Mouse (Mus musculus): ENCODE measurements around the gene Arhgef3. TPM values are rescaled to one million over a fixed set of nuclear protein-coding genes. Genes with fewer than 3 reads are reported as not detected.

The Arhgef3 gene
- total RNA-seq, 2 experiments from 2014 or later = 8.5 to 20.0 TPM

DNA sequence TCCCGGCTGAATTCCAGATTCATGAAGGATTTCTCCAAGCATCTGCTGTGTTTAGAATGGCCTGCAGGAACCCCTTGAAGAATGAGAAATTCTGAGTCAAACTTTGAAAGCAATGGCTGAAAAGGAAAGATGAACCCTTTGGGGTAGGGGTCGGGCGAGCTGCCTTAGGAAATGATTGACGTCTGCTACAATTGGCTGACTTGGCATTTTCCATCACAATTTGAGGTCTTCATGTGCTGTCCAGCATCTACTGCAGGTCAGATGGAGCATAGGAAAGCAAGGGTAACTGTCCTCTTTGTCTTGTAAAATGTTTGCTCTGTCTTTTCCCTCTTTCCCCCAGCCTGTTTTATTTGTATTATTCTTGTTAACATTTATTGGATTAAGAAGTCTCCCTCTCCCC, 246.8 kb downstream of the Arhgef3 start:
- no peak for TF ChIP-seq CTCF (IDR thresholded peaks at IDR 0.05)
- no peak overlapping the region for H3K4me3 ChIP-seq
- DNase-seq = no peak
- intact Hi-C loops (cut with DNase I) = no loop called here
- no peak overlapping the region for H3K27ac ChIP-seq

GRCm38 (mm10) chr14:27364668-27365257, 250.1 kb downstream of the Arhgef3 start:
- no peak overlapping the region; the same call in 1 of the 2 replicates for H3K27ac ChIP-seq
- DNase-seq = no peak
- TF ChIP-seq CTCF (IDR thresholded peaks at IDR 0.05) = no peak
- intact Hi-C loops (cut with DNase I) = no loop called here
- no peak overlapping the region for H3K4me3 ChIP-seq

DNA sequence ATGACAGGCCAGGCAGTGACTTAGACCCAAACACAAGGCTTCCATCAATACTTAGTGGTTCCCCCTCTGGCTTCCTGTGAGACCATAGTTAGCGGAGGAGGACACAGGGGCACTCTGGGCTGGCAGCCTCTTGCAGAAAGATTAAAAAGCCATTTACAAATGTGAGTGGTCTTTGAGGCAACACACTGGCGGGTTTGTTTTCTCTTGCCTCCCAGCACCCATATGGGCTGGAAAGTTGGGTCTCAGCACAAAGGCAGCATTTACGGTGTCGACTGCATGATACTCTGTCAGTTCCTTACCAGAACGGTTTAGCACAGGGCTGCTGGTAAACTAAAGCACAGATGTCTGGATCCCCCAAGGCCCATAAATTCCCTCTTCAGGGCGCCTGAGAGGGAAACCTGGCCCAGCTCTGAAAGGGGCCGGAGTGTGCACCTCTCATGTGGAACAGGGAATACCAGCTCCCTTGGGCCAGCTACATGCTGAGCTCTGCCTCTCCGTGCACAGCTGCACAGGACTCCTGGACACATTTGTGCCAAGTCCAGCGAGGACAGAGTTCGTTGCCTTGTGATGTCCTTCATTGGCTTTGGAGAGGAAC, 252.5 kb downstream of the Arhgef3 start:
- peak; percentile 49 for DNase-seq
- TF ChIP-seq CTCF (IDR thresholded peaks at IDR 0.05) = no peak
- H3K27ac ChIP-seq = peak overlapping the region; percentile 65
- peak overlapping the region; percentile 14; the same call in 1 of the 2 replicates for H3K4me3 ChIP-seq
- intact Hi-C loops (cut with DNase I) = no loop called here

DNA sequence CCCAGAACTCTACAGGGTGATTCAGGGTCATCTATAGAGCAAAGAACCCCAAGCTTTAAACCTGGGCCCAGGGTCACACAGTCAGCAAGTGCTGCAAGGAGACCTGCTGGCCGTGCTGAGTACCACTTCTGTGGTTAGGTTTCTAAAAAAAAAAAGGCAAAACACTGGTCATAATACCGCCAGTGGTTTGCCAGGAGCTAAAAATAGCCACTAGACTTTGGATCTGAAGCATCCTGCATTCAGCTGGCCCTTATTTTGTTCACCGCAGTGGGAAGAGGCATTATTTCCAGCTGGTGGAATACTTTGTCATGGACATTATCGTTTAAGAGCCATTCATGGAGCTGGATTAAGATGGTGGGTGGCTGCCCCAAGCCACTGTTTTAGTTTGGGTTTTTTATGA, 253.9 kb downstream of the Arhgef3 start:
- intact Hi-C loops (cut with DNase I) = no loop called here
- TF ChIP-seq CTCF (IDR thresholded peaks at IDR 0.05) = peak; percentile 16; the same call in 1 of the 2 replicates
- Histone ChIP-seq H3K4me3 (no peak overlapping the region), H3K27ac (peak overlapping the region; percentile 70)
- DNase-seq = peak; percentile 47

DNA sequence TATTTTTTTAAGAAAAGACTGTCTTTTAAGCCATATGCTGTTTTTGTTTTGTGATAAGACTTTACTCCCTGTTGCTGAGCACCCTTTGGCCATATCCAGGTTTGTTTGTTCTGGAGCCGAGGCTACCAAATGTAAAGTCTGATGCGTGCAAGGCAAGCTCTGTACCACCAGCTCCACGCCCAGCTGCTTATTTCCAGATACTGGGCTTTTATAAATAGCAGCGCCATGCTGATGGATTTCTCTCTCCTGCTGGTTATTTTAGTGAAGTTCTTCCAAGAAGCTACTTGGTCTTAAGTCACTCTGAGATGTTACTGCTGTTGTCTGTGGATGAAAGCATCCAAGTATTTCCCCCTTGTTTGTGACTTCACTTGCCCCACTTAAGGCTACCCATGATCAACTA, 254.8 kb downstream of the Arhgef3 start:
- no peak for TF ChIP-seq CTCF (IDR thresholded peaks at IDR 0.05)
- Histone ChIP-seq H3K27ac (peak overlapping the region; percentile 70; the same call in 1 of the 2 replicates), H3K4me3 (no peak overlapping the region)
- no peak for DNase-seq
- intact Hi-C loops (cut with DNase I) = no loop called here

DNA sequence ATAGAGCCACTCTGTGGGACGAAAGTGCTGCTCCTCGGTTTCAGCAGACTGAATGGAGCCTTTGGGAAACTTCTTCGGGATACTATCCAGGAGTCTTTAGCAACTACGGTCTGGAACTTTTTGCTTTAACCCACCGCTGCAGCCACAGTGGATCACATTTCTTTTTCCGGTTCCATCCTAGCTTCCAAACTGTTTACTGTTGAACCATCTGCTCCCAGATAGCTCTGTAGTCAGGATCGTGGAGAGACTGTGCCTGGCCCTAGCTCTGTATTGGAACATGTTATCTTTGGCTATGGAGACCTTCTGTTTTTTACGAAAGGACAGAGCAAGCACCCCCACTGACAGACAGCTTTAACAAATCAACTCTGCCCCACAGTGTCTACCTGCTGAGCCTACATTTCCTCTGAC, 257.0 kb downstream of the Arhgef3 start:
- DNase-seq = peak; percentile 25
- TF ChIP-seq CTCF (IDR thresholded peaks at IDR 0.05) = no peak
- intact Hi-C loops (cut with DNase I) = no loop called here
- Histone ChIP-seq H3K4me3 (peak overlapping the region; percentile 43), H3K27ac (peak overlapping the region; percentile 72)

- intact Hi-C loops (cut with DNase I) = no loop called here
- no peak overlapping the region for H3K4me3 ChIP-seq
- TF ChIP-seq CTCF (IDR thresholded peaks at IDR 0.05) = no peak
- no peak overlapping the region; the same call in 1 of the 2 replicates for H3K27ac ChIP-seq
- no peak for DNase-seq
These were observed 258.8 kb downstream of the Arhgef3 start for GRCm38 (mm10) chr14:27373498-27373897.

GRCm38 (mm10) chr14:27376115-27376648, 261.5 kb downstream of the Arhgef3 start:
- Histone ChIP-seq H3K27ac (peak overlapping the region; percentile 40), H3K4me3 (no peak overlapping the region)
- TF ChIP-seq CTCF (IDR thresholded peaks at IDR 0.05) = no peak
- no peak for DNase-seq
- intact Hi-C loops (cut with DNase I) = no loop called here

DNA sequence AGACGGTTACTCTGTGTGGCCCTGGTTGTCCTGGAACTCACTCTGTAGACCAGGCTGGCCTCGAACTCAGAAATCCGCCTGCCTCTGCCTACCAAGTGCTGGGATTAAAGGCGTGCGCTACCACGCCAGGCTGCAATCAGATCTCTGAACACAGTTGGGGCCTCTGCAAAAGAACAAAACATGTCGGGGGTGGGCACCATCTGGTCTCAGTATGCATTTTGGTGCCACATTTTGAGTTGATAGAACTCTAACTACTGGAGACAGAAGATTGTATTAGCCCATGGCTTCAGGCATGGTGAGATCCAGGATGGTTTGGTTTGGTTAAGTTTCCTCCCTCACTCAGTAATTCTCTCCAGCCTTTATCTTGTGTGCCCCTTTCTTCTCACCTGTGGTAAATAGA, 264.0 kb downstream of the Arhgef3 start:
- intact Hi-C loops (cut with DNase I) = no loop called here
- Histone ChIP-seq H3K4me3 (no peak overlapping the region), H3K27ac (no peak overlapping the region)
- TF ChIP-seq CTCF (IDR thresholded peaks at IDR 0.05) = no peak
- no peak for DNase-seq

- intact Hi-C loops (cut with DNase I) = no loop called here
- DNase-seq = no peak
- peak overlapping the region; percentile 59 for H3K27ac ChIP-seq
- peak overlapping the region; percentile 44 for H3K4me3 ChIP-seq
- no peak for TF ChIP-seq CTCF (IDR thresholded peaks at IDR 0.05)
These were observed 264.7 kb downstream of the Arhgef3 start for GRCm38 (mm10) chr14:27379404-27379803.

DNA sequence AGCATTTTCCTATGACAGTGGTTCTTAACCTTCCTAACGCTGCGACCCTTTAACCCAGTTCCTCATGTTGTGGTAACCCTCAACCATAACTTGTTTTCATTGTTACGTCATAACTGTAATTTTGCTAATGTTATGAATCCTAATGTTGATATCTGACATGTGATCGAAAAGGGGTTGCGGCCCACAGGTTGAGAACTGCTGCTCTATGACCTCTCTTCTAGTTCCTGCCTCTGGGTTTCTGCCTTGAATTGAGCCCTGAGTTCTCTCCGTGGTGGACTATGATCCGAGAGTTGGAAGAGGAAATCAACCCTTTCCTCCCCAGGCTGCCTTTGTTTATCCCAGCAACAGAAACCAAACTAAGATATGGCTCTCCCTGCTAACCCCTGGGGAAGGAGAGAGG, 266.8 kb downstream of the Arhgef3 start:
- TF ChIP-seq CTCF (IDR thresholded peaks at IDR 0.05) = no peak
- DNase-seq = no peak
- intact Hi-C loops (cut with DNase I) = no loop called here
- H3K27ac ChIP-seq = no peak overlapping the region
- H3K4me3 ChIP-seq = no peak overlapping the region

DNA sequence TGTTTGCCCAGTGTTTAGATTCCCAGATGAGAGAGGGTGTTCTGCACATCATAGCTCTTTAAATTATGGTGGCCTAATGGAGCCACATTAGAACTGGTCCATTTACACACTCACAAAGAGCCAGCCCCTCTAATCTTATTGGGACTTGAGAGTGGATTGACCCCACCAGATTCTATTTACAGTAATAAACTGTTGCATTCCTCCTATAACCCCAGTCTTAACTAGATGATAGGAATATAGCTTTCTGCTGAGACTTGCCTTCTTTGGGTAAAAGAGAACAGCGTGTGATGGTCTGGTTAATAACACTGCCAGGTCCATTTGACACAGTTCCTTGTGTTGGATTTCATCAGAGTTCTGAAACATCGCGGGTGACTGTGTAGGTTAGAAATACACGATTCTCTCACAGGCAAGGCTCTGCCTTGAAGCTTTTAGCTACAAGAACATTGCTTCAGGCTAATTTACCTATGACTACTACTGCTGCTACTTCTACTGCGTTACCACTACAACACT, 268.7 kb downstream of the Arhgef3 start:
- no peak for DNase-seq
- Histone ChIP-seq H3K4me3 (no peak overlapping the region), H3K27ac (no peak overlapping the region)
- TF ChIP-seq CTCF (IDR thresholded peaks at IDR 0.05) = no peak
- intact Hi-C loops (cut with DNase I) = no loop called here

DNA sequence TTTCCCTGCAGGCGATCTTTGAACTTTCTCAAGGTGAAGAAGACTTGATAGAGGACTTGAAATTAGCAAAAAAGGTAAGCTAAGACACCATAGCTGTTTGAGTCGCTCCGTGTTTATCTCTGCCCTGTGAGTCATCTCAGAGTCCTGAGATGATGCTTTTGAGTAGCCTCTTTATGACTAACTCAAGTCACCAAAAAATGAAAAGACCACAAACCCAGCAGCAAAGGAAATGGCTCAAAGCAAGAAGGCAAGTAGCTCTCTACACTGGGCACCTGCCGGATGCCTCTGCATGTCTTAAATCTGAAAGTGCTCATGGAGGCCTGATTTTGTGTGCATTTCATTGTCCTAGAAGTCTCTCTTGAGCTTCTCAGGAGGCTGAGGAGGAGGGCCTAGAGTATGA, 269.4 kb downstream of the Arhgef3 start:
- DNase-seq = no peak
- intact Hi-C loops (cut with DNase I) = no loop called here
- no peak overlapping the region for H3K27ac ChIP-seq
- no peak for TF ChIP-seq CTCF (IDR thresholded peaks at IDR 0.05)
- H3K4me3 ChIP-seq = no peak overlapping the region
